Mouse (Mus musculus) G1E-ER4 (cell line): ENCODE data around the gene Lgals7. TPM values are rescaled to one million over a fixed set of nuclear protein-coding genes. Genes with fewer than 3 reads are reported as not detected.

Experiments used
- GATA1 ChIP-seq: IDR thresholded peaks from one replicate; pipeline ENCODE4 v1.8.0; 2012; ENCODE audit warnings: low read length, inconsistent platforms
- polyA plus RNA-seq: library from polyadenylated mRNA; stranded (reverse); fragments of >175 nt; gene quantifications from 2 replicates; pipeline ENCODE4 v1.2.3, GENCODE M21; 2012

The Lgals7 gene
- polyA plus RNA-seq, 1 experiment: 2.2 TPM

- no peak for TF ChIP-seq GATA1
Measured at GRCm38 (mm10) chr7:28824941-28825685, 38.5 kb upstream of the Lgals7 start, which contains the start of gene Ech1. Gene Ech1, plus strand, starts transcription at chr7:28825217.

GRCm38 (mm10) chr7:28825686-28826401, 37.8 kb upstream of the Lgals7 start:
- TF ChIP-seq GATA1: no peak

GRCm38 (mm10) chr7:28826402-28826772, 37.3 kb upstream of the Lgals7 start:
- no peak for TF ChIP-seq GATA1

GRCm38 (mm10) chr7:28827338-28827737, 36.3 kb upstream of the Lgals7 start:
- TF ChIP-seq GATA1: no peak

DNA sequence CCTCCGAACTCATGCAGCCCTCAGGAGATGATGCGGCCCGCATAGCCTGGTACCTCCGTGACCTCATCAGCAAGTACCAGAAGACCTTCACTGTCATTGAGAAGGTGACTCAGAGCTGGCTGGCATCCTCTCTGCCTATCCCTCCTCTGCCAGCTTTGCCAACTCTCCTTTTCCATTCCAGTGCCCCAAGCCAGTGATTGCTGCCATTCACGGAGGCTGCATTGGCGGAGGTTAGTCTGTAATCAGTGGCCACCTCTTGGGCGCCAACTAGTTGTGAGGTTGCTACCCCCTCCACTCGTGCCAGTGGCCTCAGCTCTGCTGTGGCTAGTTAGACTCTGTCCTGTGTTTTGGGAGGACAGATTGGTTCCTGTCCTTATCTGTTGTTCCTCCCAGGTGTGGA, 33.8 kb upstream of the Lgals7 start:
- no peak for TF ChIP-seq GATA1

DNA sequence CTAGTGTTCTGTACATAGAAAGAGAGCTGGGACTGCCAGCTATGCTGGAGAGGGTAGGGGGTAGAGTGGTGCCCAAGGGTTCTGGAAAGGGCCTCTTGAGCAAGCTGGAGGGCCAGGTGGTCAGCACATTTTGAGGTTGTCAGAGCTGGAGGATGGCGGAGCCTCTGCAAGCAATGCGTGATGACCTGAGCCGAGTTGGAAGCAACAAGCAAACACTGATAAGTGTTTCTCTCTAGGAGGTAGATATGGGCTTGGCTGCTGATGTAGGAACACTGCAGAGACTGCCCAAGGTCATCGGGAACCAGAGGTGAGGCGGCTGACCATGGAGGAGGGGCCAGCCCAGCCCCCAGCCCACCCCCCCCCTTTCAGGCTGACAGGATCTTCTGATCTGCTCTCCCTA, 32.7 kb upstream of the Lgals7 start:
- TF ChIP-seq GATA1: no peak

GRCm38 (mm10) chr7:28831411-28832125, 32.1 kb upstream of the Lgals7 start:
- TF ChIP-seq GATA1: no peak

DNA sequence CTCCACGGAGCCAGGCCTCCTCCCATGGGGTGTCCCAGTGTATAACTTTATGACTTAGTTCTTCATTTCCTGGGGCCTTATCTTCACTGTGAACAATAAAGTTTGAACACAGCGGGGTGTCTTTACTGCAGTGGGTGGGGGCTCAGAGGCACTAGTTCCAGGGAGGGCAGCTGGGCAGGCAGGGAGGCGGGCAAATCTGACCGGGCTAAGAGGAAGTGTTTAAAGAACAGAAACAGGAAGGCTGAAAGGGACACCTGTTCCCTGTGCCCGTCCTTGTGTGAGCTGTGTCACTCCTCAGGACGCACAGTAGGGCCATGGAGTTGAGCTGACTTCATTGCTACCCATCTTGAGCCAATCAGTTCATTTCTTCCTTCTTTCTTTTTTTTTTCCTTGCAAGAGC, 31.5 kb upstream of the Lgals7 start:
- TF ChIP-seq GATA1: no peak

DNA sequence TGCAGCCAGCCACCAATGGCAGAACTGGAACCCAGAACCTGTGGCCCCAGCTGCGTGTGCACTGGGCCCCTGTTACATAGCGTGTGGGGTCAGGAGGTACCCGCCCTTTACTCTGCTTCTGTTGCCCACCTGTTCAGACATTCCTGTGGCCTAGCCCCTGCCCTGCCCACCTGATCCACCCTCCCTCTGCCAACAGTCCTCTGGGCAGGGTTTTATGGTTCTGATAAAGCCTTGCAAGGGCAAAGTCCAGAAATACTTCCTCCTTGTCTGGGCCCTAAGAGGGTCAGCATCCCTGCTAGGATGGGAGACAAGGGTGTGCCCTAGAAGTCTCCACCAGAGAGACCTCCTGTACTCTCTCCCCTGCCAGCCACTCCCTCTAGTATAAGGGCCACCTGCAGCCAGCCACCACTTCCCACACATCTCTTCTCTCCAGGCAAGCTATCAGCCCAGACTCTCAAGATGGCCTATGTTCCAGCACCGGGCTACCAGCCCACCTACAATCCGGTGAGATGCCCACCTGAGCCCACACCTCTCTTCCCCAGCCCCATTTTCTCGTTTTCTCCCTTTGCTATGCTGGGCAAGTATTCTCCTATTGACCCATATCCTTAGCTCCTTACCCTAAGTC, 29.8 kb upstream of the Lgals7 start, which contains the start of gene Lgals4:
Gene Lgals4 (plus strand): TSS at position 132 of the 625 bp plus-strand sequence.
- TF ChIP-seq GATA1: no peak

DNA sequence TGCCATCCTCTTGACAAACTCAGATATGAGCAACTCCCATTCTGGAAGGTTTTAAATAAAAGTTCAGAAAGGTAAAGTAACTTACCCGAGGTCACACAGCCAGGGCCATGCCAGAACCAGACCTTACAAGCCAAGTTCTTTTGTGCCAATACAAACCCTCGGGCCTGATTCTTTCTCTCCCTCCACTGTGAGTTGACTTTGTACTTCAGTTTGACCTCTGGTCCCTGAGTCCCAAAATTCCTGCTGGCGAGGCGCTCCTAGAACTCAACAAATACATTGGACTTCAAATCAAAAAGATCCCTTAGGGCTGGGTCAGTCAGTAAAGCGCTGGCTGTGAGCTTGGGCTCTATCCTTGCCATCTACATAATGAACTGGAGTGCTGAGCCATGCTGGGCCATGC, 26.7 kb upstream of the Lgals7 start:
- no peak for TF ChIP-seq GATA1

GRCm38 (mm10) chr7:28838331-28838730, 25.3 kb upstream of the Lgals7 start:
- TF ChIP-seq GATA1: no peak

GRCm38 (mm10) chr7:28847273-28847672, 16.4 kb upstream of the Lgals7 start:
- no peak for TF ChIP-seq GATA1

DNA sequence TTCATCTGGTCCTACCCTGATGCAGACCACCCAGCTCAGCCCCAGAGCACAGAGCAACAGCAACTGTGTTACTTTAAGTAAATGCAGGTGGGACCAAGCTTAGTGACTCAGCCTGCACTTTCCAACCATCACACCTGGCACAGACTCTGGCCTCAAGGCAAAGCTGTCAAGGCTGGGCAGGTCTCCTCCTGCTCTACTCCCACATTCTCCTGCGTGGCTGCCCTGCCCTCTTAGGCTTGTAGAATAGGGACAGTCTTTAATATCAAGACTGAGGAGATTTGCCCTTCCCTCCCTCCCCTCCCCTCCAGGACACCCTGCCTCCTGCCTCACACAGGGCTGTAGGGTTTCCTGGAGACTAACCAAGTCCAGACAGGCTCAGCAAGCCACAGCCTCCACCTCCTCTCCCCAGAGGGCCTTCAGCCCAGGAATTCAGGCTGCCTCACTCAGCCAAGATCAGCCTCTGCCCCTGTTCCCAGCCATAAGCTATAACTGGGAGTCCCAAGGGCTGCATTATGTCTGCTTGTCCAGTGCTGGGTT, 13.9 kb upstream of the Lgals7 start:
- no peak for TF ChIP-seq GATA1

DNA sequence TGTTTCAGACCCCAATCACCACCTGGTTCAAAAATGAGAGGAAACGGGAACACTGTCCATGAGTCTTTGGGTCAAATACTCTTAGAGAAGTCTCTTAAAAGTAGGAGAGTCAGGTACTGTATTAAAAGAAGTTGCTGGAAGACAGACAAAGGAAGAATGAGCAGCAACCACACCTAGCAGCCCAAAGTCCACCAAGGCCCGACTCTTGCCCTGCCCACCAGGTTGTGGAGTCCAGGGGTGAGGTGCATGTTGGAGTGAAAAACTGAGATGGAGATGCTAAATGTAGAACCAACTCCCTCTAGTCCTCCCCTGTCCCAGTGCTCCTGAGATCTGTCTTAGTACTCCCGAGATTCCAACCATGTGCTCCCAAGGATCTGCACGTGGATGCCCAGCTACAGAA, 13.0 kb upstream of the Lgals7 start:
- TF ChIP-seq GATA1: no peak

- no peak for TF ChIP-seq GATA1
Measured at GRCm38 (mm10) chr7:28859953-28860352, 3.7 kb upstream of the Lgals7 start.
